Mouse (Mus musculus) testis, adult 2 months (tissue): Measurements from ENCODE around the gene 1700007K13Rik.

Source experiments
- CTCF ChIP-seq: fragments of 200-500 bp; IDR thresholded peaks from 2 replicates; pipeline ENCODE4 v1.5.1; 2012; ENCODE audit warnings: low read depth, mild to moderate bottlenecking, inconsistent platforms, low read length, moderate library complexity; ENCODE audit not compliant: control insufficient read depth, insufficient read depth, insufficient replicate concordance
- POLR2A ChIP-seq: fragments of 200-500 bp; IDR thresholded peaks from 2 replicates; pipeline ENCODE4 v1.6.1; 2012; ENCODE audit warnings: low read depth, mild to moderate bottlenecking, inconsistent platforms, low read length, moderate library complexity; ENCODE audit not compliant: control insufficient read depth

DNA sequence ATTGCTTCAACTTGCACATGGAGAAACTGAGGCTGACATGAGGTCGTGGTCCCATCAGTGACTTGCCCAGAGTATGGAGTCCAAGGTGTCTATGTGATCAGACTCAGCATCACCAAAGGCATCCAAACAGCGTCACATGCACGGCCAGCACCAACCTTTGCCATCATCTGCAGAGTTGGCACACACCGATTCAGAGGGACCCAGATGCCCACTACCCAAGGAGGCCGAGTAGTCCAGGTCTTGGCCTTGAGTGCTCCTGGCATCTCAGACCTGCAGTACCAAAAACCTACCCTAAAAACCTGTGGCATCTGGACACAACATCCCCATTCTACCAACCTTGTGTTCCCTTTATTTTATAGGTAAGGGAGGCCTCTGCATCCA is 51.4 kb downstream of the 1700007K13Rik start:
- TF ChIP-seq POLR2A: no peak
- no peak for TF ChIP-seq CTCF
